Mouse (Mus musculus): ENCODE results near the gene Nsun4. TPM values are rescaled to one million over a fixed set of nuclear protein-coding genes. Genes with fewer than 3 reads are reported as not detected.

The Nsun4 gene
- total RNA-seq, 2 experiments from 2014 or later, result 14.6 to 15.0 TPM

GRCm38 (mm10) chr4:116048130-116048920 lies 5.4 kb downstream of the Nsun4 start:
- no peak for ATAC-seq (replicated peaks; ENCODE audit: poor library complexity, severe bottlenecking)

GRCm38 (mm10) chr4:116047681-116048080 lies 6.0 kb downstream of the Nsun4 start:
- no peak for ATAC-seq (replicated peaks; ENCODE audit: poor library complexity, severe bottlenecking)

GRCm38 (mm10) chr4:116046604-116047003 lies 7.1 kb downstream of the Nsun4 start:
- no peak for ATAC-seq (replicated peaks; ENCODE audit: poor library complexity, severe bottlenecking)

- ATAC-seq (replicated peaks; ENCODE audit: poor library complexity, severe bottlenecking), result peak; percentile 97
Observed at GRCm38 (mm10) chr4:116042186-116042585, 11.5 kb downstream of the Nsun4 start.

GRCm38 (mm10) chr4:116040466-116040865 lies 13.2 kb downstream of the Nsun4 start:
- no peak for ATAC-seq (replicated peaks; ENCODE audit: poor library complexity, severe bottlenecking)

- ATAC-seq (replicated peaks; ENCODE audit: poor library complexity, severe bottlenecking), result no peak
Observed at GRCm38 (mm10) chr4:116033374-116033773, 20.3 kb downstream of the Nsun4 start.

GRCm38 (mm10) chr4:116032906-116033305 lies 20.8 kb downstream of the Nsun4 start:
- ATAC-seq (replicated peaks; ENCODE audit: poor library complexity, severe bottlenecking), result 0 out of 2 replicates have a peak, but pooled peaks have one; percentile 20

- no peak for ATAC-seq (replicated peaks; ENCODE audit: poor library complexity, severe bottlenecking)
Observed at GRCm38 (mm10) chr4:116017902-116018746, 35.6 kb downstream of the Nsun4 start, which contains the start of gene Faah. TSS of gene Faah (minus strand) at chr4:116017926.

GRCm38 (mm10) chr4:116017300-116017901 lies 36.3 kb downstream of the Nsun4 start:
- peak; percentile 80 for ATAC-seq (replicated peaks; ENCODE audit: poor library complexity, severe bottlenecking)

- no peak for ATAC-seq (replicated peaks; ENCODE audit: poor library complexity, severe bottlenecking)
Observed at GRCm38 (mm10) chr4:116016862-116017299, 36.8 kb downstream of the Nsun4 start.

- ATAC-seq (replicated peaks; ENCODE audit: poor library complexity, severe bottlenecking), result no peak
Observed at GRCm38 (mm10) chr4:116016396-116016795, 37.3 kb downstream of the Nsun4 start.

- no peak for ATAC-seq (replicated peaks; ENCODE audit: poor library complexity, severe bottlenecking)
Observed at GRCm38 (mm10) chr4:116015996-116016395, 37.7 kb downstream of the Nsun4 start.

- ATAC-seq (replicated peaks; ENCODE audit: poor library complexity, severe bottlenecking), result no peak
Observed at GRCm38 (mm10) chr4:116015502-116015901, 38.2 kb downstream of the Nsun4 start.

- ATAC-seq (replicated peaks; ENCODE audit: poor library complexity, severe bottlenecking), result no peak
Observed at GRCm38 (mm10) chr4:116010186-116010585, 43.5 kb downstream of the Nsun4 start.

GRCm38 (mm10) chr4:116001206-116001605 lies 52.5 kb downstream of the Nsun4 start:
- peak; percentile 59 for ATAC-seq (replicated peaks; ENCODE audit: poor library complexity, severe bottlenecking)

GRCm38 (mm10) chr4:116000671-116001070 lies 53.0 kb downstream of the Nsun4 start:
- no peak for ATAC-seq (replicated peaks; ENCODE audit: poor library complexity, severe bottlenecking)

- ATAC-seq (replicated peaks; ENCODE audit: poor library complexity, severe bottlenecking), result no peak
Observed at GRCm38 (mm10) chr4:115996729-115997128, 56.9 kb downstream of the Nsun4 start.

GRCm38 (mm10) chr4:115995376-115995730 lies 58.3 kb downstream of the Nsun4 start:
- ATAC-seq (replicated peaks; ENCODE audit: poor library complexity, severe bottlenecking), result no peak

- ATAC-seq (replicated peaks; ENCODE audit: poor library complexity, severe bottlenecking), result no peak
Observed at GRCm38 (mm10) chr4:115994662-115995375, 58.9 kb downstream of the Nsun4 start.

- ATAC-seq (replicated peaks; ENCODE audit: poor library complexity, severe bottlenecking), result no peak
Observed at GRCm38 (mm10) chr4:115989382-115989781, 64.3 kb downstream of the Nsun4 start.

Measured in granulocyte monocyte progenitor cell, adult 5-6 weeks (primary cell).